Mouse (Mus musculus): ENCODE results near the gene Sidt2. TPM values are rescaled to one million over a fixed set of nuclear protein-coding genes. Genes with fewer than 3 reads are reported as not detected.

Sidt2 gene
- total and polyA plus RNA-seq, 2 experiments from 2014 or later = 51.6 to 126 TPM

DNA sequence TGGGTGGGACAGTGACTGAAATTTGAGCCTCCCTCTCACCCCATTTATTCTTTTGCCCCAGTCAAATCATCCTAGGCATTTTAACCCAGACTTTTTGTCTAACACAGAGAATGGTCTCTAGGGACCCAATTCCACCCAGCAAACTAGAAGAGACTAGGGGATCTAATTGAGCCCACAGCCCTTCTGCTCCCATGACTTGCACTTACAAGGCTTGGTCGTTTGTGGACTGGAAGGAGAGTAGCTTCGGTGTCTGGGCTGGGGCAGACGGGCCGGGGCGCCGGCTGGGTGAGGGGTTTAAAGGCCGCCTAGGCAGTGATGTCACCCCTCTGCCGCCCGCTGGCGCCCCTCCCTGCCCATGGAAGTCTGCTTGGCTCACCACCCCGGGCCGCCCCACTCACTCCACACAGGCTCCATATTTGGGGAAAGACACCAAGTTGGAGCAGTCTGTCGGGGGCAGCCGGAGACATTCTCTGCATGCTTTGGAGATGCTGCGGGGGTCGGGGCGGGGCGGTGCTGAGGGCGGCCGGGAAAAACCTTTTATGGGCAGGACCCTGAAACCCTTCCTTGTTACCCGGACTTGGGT is 19.3 kb downstream of the Sidt2 start, which contains the start of gene Tagln:
Tagln (minus strand) TSS at position 431 of the 583 bp plus-strand sequence.
- Histone ChIP-seq H3K36me3 (ENCODE audit: insufficient read depth, low read length) (peaks cover 19% of the 10 kb centered on the region; the same call in 1 of the 2 replicates), H3K27me3 (ENCODE audit: insufficient read depth, low read length) (no peaks in the 10 kb centered on the region), H3K4me1 (ENCODE audit: insufficient read depth, low read length) (no peaks in the 10 kb centered on the region), H3K4me2 (ENCODE audit: low read depth, low read length) (peak within 1 kb of the TSS; percentile 33; the same call in 1 of the 2 replicates), H3K9me3 (ENCODE audit: low read length) (no peaks in the 10 kb centered on the region), H3K9ac (replicated peaks; ENCODE audit: low read length) (0 out of 2 replicates have a peak within 1 kb of the TSS, but pooled peaks have one; percentile 24), H3K4me3 (ENCODE audit: low read length) (no peak within 1 kb of the TSS), H3K27ac (no peak within 1 kb of the TSS)
- ATAC-seq (0 out of 2 replicates have a peak, but pooled peaks have one; percentile 28), DNase-seq (ENCODE audit: low spot score) (no peak)
- WGBS = 7% methylated on average over 21 of the region's 21 CpGs
- TF ChIP-seq CTCF (IDR thresholded peaks at IDR 0.05; ENCODE audit: low read depth) = no peak

DNA sequence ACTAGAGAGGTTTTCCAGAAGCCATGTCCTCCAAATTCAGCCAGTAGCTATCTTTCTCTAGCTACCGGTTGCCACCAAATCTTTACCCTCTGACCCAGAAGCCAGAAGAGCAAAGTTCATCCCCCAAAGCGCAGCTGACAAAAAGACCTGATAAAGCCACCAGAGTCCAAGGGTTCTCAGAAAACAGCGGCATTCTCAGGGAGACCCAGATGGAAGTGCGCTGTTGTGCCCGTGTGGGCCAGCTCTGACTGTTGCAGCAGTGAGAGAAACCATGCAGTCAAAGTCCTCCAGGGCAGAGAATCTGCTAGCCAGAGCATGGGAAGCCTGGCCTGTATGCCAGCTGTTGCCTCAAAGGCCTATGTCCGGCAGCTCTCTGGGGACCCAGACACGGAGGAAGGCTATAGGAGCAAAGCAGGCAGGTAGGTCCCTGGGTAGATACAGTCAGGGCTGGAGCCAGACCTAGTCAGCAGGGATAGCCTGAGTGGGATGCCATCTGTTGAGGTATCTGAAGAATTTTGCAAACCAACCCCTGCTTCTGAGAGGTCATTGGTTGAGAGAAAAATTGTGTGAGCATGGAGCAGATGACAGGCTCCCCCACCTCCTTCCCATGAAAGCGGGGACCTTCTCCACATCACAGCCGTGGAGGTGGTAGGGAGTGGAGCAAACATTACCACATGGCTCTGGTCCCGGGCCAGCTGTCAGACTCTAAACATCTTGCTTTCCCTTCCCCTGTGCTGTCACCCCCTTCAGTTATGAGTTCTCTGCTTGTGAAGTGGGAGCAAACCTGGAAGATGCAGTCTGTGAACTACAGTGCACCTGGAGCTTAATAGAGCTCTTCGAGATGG is 22.3 kb downstream of the Sidt2 start:
- no peak overlapping the region for H3K27ac ChIP-seq
- no peaks in the 10 kb centered on the region for H3K9me3 ChIP-seq (ENCODE audit: low read length)
- TF ChIP-seq CTCF (IDR thresholded peaks at IDR 0.05; ENCODE audit: low read depth) = no peak
- ATAC-seq (no peak), DNase-seq (ENCODE audit: low spot score) (no peak)
- H3K4me1 ChIP-seq (ENCODE audit: insufficient read depth, low read length) = no peaks in the 10 kb centered on the region
- H3K36me3 ChIP-seq (ENCODE audit: insufficient read depth, low read length) = peaks cover 24% of the 10 kb centered on the region
- no peak overlapping the region for H3K9ac ChIP-seq (replicated peaks; ENCODE audit: low read length)
- no peak overlapping the region for H3K4me3 ChIP-seq (ENCODE audit: low read length)
- 74% methylated on average over 11 of the region's 11 CpGs for WGBS
- H3K4me2 ChIP-seq (ENCODE audit: low read depth, low read length) = no peak overlapping the region
- no peaks in the 10 kb centered on the region for H3K27me3 ChIP-seq (ENCODE audit: insufficient read depth, low read length)

DNA sequence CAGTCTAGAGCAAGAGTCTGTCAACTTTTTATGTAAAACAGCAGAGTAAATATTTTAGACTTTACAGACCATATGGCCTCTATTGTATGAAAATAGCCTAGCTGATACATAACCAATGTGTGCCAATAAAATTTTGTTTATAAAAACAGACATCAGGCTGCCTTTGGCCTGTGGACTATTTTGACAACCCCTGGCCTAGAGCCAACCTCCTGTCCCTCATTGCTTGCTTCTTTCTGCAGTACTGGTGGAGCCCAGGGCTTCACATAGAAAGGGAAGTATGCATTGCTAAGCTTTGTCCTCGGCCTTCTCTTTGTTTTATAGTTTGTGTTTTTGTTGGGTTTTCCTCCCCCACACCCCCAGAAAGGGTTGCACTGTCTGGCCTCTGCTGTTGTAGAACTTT is 23.1 kb downstream of the Sidt2 start:
- WGBS = 43% methylated on average over 1 of the region's 1 CpGs
- ATAC-seq = no peak
- H3K4me1 ChIP-seq (ENCODE audit: insufficient read depth, low read length) = no peaks in the 10 kb centered on the region
- H3K9me3 ChIP-seq (ENCODE audit: low read length) = no peaks in the 10 kb centered on the region
- DNase-seq (ENCODE audit: low spot score) = no peak
- no peak overlapping the region for H3K4me2 ChIP-seq (ENCODE audit: low read depth, low read length)
- H3K27ac ChIP-seq = no peak overlapping the region
- no peak for TF ChIP-seq CTCF (IDR thresholded peaks at IDR 0.05; ENCODE audit: low read depth)
- no peaks in the 10 kb centered on the region for H3K27me3 ChIP-seq (ENCODE audit: insufficient read depth, low read length)
- peaks cover 32% of the 10 kb centered on the region for H3K36me3 ChIP-seq (ENCODE audit: insufficient read depth, low read length)
- H3K9ac ChIP-seq (replicated peaks; ENCODE audit: low read length) = no peak overlapping the region
- H3K4me3 ChIP-seq (ENCODE audit: low read length) = no peak overlapping the region

DNA sequence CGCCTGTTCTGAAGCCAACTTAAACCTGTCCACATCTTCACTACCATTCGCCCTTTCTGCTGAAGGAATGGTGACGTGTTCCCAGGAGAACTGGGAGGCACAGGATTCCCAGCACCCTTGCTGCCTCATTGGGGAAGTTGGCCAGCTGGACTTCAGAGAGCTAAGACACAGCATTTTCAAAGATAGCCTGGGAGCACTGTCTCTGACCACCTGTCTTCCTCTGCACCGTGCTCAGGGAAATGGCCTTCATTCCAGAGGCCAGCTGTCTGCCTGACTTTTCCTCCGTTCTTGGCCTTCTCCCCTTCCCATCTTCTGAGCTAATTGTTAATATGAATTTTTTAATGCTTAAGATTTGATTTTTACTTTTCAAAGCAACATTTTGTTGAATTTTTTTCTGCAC is 25.8 kb downstream of the Sidt2 start:
- no peak overlapping the region for H3K27ac ChIP-seq
- no peak for ATAC-seq
- no peak overlapping the region for H3K4me2 ChIP-seq (ENCODE audit: low read depth, low read length)
- H3K36me3 ChIP-seq (ENCODE audit: insufficient read depth, low read length) = peaks cover 46% of the 10 kb centered on the region
- no peak for TF ChIP-seq CTCF (IDR thresholded peaks at IDR 0.05; ENCODE audit: low read depth)
- H3K4me3 ChIP-seq (ENCODE audit: low read length) = no peak overlapping the region
- H3K9me3 ChIP-seq (ENCODE audit: low read length) = no peaks in the 10 kb centered on the region
- DNase-seq (ENCODE audit: low spot score) = no peak
- H3K4me1 ChIP-seq (ENCODE audit: insufficient read depth, low read length) = no peaks in the 10 kb centered on the region
- H3K27me3 ChIP-seq (ENCODE audit: insufficient read depth, low read length) = no peaks in the 10 kb centered on the region
- H3K9ac ChIP-seq (replicated peaks; ENCODE audit: low read length) = no peak overlapping the region
- 85% methylated on average over 5 of the region's 5 CpGs for WGBS

DNA sequence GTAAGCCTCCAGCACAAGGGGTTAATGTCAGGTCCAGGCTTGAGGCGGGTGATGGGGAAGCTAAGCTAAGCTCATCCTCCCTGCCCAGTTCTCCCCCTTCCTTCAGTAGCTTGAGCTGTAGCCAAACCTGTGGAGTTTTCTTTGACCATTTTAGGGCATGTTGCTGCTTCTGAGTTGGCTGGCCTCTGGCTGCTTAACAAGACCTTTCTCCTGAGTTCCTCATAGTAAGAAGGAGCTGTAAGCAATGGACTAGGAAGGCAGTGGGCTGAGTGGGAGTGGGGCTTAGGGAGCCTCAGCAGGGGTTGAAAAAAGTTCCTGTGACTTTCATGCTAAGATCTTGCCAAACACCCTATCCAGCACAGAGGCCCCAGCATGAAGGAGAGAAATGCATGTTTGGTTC is 35.2 kb downstream of the Sidt2 start:
- H3K9me3 ChIP-seq (ENCODE audit: low read length) = no peaks in the 10 kb centered on the region
- no peaks in the 10 kb centered on the region for H3K27me3 ChIP-seq (ENCODE audit: insufficient read depth, low read length)
- no peak overlapping the region for H3K27ac ChIP-seq
- ATAC-seq (no peak), DNase-seq (ENCODE audit: low spot score) (no peak)
- 63% methylated on average over 1 of the region's 1 CpGs for WGBS
- no peak overlapping the region for H3K4me3 ChIP-seq (ENCODE audit: low read length)
- H3K4me2 ChIP-seq (ENCODE audit: low read depth, low read length) = no peak overlapping the region
- peaks cover 44% of the 10 kb centered on the region for H3K36me3 ChIP-seq (ENCODE audit: insufficient read depth, low read length)
- H3K4me1 ChIP-seq (ENCODE audit: insufficient read depth, low read length) = peaks cover 3% of the 10 kb centered on the region; the same call in 1 of the 2 replicates
- TF ChIP-seq CTCF (IDR thresholded peaks at IDR 0.05; ENCODE audit: low read depth) = no peak
- H3K9ac ChIP-seq (replicated peaks; ENCODE audit: low read length) = no peak overlapping the region

DNA sequence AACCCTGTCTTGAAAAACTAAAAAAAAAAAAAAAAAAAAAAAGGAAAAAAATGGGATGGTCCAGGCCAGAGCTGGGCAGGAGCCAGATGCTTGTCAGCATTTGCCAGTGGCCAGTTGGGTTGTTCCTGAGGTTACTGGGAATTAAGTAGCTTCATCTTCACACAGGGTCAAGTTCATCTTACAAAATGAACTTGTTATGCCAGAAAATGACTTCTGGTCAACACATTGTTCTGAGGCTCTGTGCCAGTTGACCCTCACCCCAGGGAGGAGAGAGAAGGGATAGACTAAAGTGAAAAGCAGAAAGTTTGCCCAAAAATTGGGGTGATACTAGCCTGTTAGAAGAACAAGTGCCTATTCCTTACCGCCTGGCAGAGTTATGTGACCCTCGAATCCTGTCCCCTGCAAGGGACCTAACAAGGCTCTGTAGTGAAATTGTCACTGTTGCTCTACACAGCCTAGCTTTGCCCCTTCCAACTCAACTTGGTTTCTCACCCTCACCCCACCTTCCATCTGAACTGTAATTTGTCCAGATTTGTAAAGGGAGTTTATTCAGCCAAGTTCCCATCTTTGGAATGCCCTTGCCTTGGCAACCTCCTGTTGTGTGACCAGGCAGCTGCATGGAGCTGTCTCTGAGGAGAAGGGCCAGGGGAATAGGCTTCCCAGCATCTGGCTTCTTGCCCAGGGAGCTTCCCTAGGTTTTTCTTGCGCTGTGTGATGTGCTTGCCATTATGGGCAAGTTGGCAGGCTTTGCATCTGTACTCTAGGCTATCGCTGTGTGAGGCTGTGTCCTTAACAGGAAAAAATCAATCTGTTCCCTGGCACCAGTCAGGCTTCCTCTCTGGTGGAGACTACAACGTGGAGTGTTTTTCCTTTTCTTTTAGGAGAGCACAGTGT is 37.8 kb downstream of the Sidt2 start:
- Histone ChIP-seq H3K36me3 (ENCODE audit: insufficient read depth, low read length) (peaks cover 52% of the 10 kb centered on the region), H3K9ac (replicated peaks; ENCODE audit: low read length) (no peak overlapping the region), H3K27ac (peak overlapping the region; percentile 60), H3K4me1 (ENCODE audit: insufficient read depth, low read length) (peaks cover 3% of the 10 kb centered on the region; the same call in 1 of the 2 replicates), H3K27me3 (ENCODE audit: insufficient read depth, low read length) (no peaks in the 10 kb centered on the region), H3K4me2 (ENCODE audit: low read depth, low read length) (no peak overlapping the region), H3K9me3 (ENCODE audit: low read length) (no peaks in the 10 kb centered on the region), H3K4me3 (ENCODE audit: low read length) (no peak overlapping the region)
- peak; percentile 93 for DNase-seq (ENCODE audit: low spot score)
- peak; percentile 96 for ATAC-seq
- WGBS = 47% methylated on average over 5 of the region's 5 CpGs
- TF ChIP-seq CTCF (IDR thresholded peaks at IDR 0.05; ENCODE audit: low read depth) = no peak
